Mouse (Mus musculus): ENCODE measurements around the gene Slfn3. TPM values are rescaled to one million over a fixed set of nuclear protein-coding genes. Genes with fewer than 3 reads are reported as not detected.
"Not testable (repeated sequence)": the region's sequence is repeated elsewhere in the genome, so short reads cannot be mapped to it uniquely, and the experiment has no call there.

Slfn3 gene
- 0.16 and 0.22 TPM in 2 replicates for polyA plus RNA-seq (2016; fragmentation: Nextera tagmentation; extraction: Ambion mirVana)

- no peak within 1 kb of the TSS for H3K4me3 ChIP-seq
- H3K4me1 ChIP-seq = no peaks in the 10 kb centered on the region
- no peaks in the 10 kb centered on the region for H3K27me3 ChIP-seq (replicated peaks)
- no peak within 1 kb of the TSS for H3K9ac ChIP-seq
- H3K9me3 ChIP-seq = no peaks in the 10 kb centered on the region
- H3K4me2 ChIP-seq (replicated peaks) = no peak within 1 kb of the TSS
- WGBS = 86% methylated on average over 12 of the region's 12 CpGs
- H3K36me3 ChIP-seq = no peaks in the 10 kb centered on the region
- no peak for ATAC-seq (ENCODE audit: low FRiP score, low read depth)
- no peak within 1 kb of the TSS for H3K27ac ChIP-seq
Observed at GRCm38 (mm10) chr11:83191134-83191893, at the start of gene Slfn3. Slfn3 (plus strand) TSS chr11:83191330.

GRCm38 (mm10) chr11:83148939-83149338 is 42.2 kb upstream of the Slfn3 start:
- no CpG with 5 or more reads among the region's 1 CpGs for WGBS
- H3K9ac ChIP-seq; ATAC-seq (ENCODE audit: low FRiP score, low read depth); H3K27me3 ChIP-seq (replicated peaks); H3K4me3 ChIP-seq; H3K9me3 ChIP-seq; H3K36me3 ChIP-seq; H3K27ac ChIP-seq; H3K4me2 ChIP-seq (replicated peaks); H3K4me1 ChIP-seq: not testable (repeated sequence)

GRCm38 (mm10) chr11:83174948-83175539 is 16.1 kb upstream of the Slfn3 start, which contains the start of gene Slfn4:
Slfn4 (plus strand) TSS chr11:83175186.
- Histone ChIP-seq H3K9me3 (no peaks in the 10 kb centered on the region), H3K9ac (no peak within 1 kb of the TSS), H3K4me3 (no peak within 1 kb of the TSS), H3K27ac (no peak within 1 kb of the TSS), H3K4me2 (replicated peaks) (no peak within 1 kb of the TSS), H3K4me1 (no peaks in the 10 kb centered on the region), H3K36me3 (no peaks in the 10 kb centered on the region), H3K27me3 (replicated peaks) (no peaks in the 10 kb centered on the region)
- no peak for ATAC-seq (ENCODE audit: low FRiP score, low read depth)
- WGBS = 90% methylated on average over 12 of the region's 12 CpGs

GRCm38 (mm10) chr11:83192001-83192400 is 871 bp downstream of the Slfn3 start:
- no peak overlapping the region for H3K4me2 ChIP-seq (replicated peaks)
- no peaks in the 10 kb centered on the region for H3K36me3 ChIP-seq
- no peaks in the 10 kb centered on the region for H3K4me1 ChIP-seq
- no peak for ATAC-seq (ENCODE audit: low FRiP score, low read depth)
- WGBS = 71% methylated on average over 3 of the region's 3 CpGs
- H3K9me3 ChIP-seq = no peaks in the 10 kb centered on the region
- H3K4me3 ChIP-seq = no peak overlapping the region
- H3K9ac ChIP-seq = no peak overlapping the region
- no peaks in the 10 kb centered on the region for H3K27me3 ChIP-seq (replicated peaks)
- no peak overlapping the region for H3K27ac ChIP-seq

GRCm38 (mm10) chr11:83205002-83205401 is 13.9 kb downstream of the Slfn3 start:
- Histone ChIP-seq H3K4me2 (replicated peaks) (no peak overlapping the region), H3K36me3 (no peaks in the 10 kb centered on the region), H3K27ac (no peak overlapping the region), H3K9ac (no peak overlapping the region), H3K27me3 (replicated peaks) (no peaks in the 10 kb centered on the region), H3K4me1 (no peaks in the 10 kb centered on the region), H3K9me3 (no peaks in the 10 kb centered on the region), H3K4me3 (no peak overlapping the region)
- no peak for ATAC-seq (ENCODE audit: low FRiP score, low read depth)

GRCm38 (mm10) chr11:83216119-83216518 is 25.0 kb downstream of the Slfn3 start:
- 81% methylated on average over 1 of the region's 1 CpGs for WGBS
- no peak for ATAC-seq (ENCODE audit: low FRiP score, low read depth)

GRCm38 (mm10) chr11:83221328-83221877 is 30.3 kb downstream of the Slfn3 start:
- Histone ChIP-seq H3K9ac (no peak overlapping the region), H3K4me1 (no peaks in the 10 kb centered on the region), H3K27me3 (replicated peaks) (no peaks in the 10 kb centered on the region), H3K27ac (no peak overlapping the region), H3K4me3 (no peak overlapping the region), H3K36me3 (no peaks in the 10 kb centered on the region), H3K9me3 (no peaks in the 10 kb centered on the region), H3K4me2 (replicated peaks) (no peak overlapping the region)
- no peak for ATAC-seq (ENCODE audit: low FRiP score, low read depth)
- 85% methylated on average over 1 of the region's 1 CpGs for WGBS

More at GRCm38 (mm10) chr11:83216119-83216518, 25.0 kb downstream of the Slfn3 start:
- no peak overlapping the region for H3K27ac ChIP-seq
- no peaks in the 10 kb centered on the region for H3K27me3 ChIP-seq (replicated peaks)
- H3K4me2 ChIP-seq (replicated peaks) = no peak overlapping the region
- no peaks in the 10 kb centered on the region for H3K4me1 ChIP-seq
- no peaks in the 10 kb centered on the region for H3K9me3 ChIP-seq
- no peak overlapping the region for H3K4me3 ChIP-seq
- H3K36me3 ChIP-seq = no peaks in the 10 kb centered on the region
- H3K9ac ChIP-seq = no peak overlapping the region

- Histone ChIP-seq H3K4me1 (no peaks in the 10 kb centered on the region), H3K4me2 (replicated peaks) (no peak overlapping the region), H3K27me3 (replicated peaks) (no peaks in the 10 kb centered on the region), H3K36me3 (no peaks in the 10 kb centered on the region), H3K9ac (no peak overlapping the region), H3K9me3 (no peaks in the 10 kb centered on the region), H3K27ac (no peak overlapping the region), H3K4me3 (no peak overlapping the region)
- no peak for ATAC-seq (ENCODE audit: low FRiP score, low read depth)
- 88% methylated on average over 7 of the region's 7 CpGs for WGBS
Observed at GRCm38 (mm10) chr11:83223367-83223766, 32.2 kb downstream of the Slfn3 start.

- not testable (repeated sequence) for H3K36me3 ChIP-seq; H3K4me2 ChIP-seq (replicated peaks); ATAC-seq (ENCODE audit: low FRiP score, low read depth); H3K27ac ChIP-seq; H3K9me3 ChIP-seq; H3K4me1 ChIP-seq; H3K27me3 ChIP-seq (replicated peaks); H3K4me3 ChIP-seq; H3K9ac ChIP-seq
- 89% methylated on average over 5 of the region's 5 CpGs for WGBS
Observed at GRCm38 (mm10) chr11:83223793-83224192, 32.7 kb downstream of the Slfn3 start.

GRCm38 (mm10) chr11:83224217-83224616 is 33.1 kb downstream of the Slfn3 start:
- Histone ChIP-seq H3K4me3 (no peak overlapping the region), H3K9me3 (no peaks in the 10 kb centered on the region), H3K4me2 (replicated peaks) (no peak overlapping the region), H3K27ac (no peak overlapping the region), H3K27me3 (replicated peaks) (no peaks in the 10 kb centered on the region), H3K4me1 (no peaks in the 10 kb centered on the region), H3K36me3 (no peaks in the 10 kb centered on the region), H3K9ac (no peak overlapping the region)
- WGBS = 90% methylated on average over 9 of the region's 9 CpGs
- ATAC-seq (ENCODE audit: low FRiP score, low read depth) = no peak

GRCm38 (mm10) chr11:83224750-83225149 is 33.6 kb downstream of the Slfn3 start:
- H3K27me3 ChIP-seq (replicated peaks) = no peaks in the 10 kb centered on the region
- H3K36me3 ChIP-seq = no peaks in the 10 kb centered on the region
- H3K4me1 ChIP-seq = no peaks in the 10 kb centered on the region
- 75% methylated on average over 3 of the region's 3 CpGs for WGBS
- H3K4me3 ChIP-seq = no peak overlapping the region
- no peak overlapping the region for H3K9ac ChIP-seq
- no peak for ATAC-seq (ENCODE audit: low FRiP score, low read depth)
- H3K27ac ChIP-seq = no peak overlapping the region
- H3K9me3 ChIP-seq = no peaks in the 10 kb centered on the region
- H3K4me2 ChIP-seq (replicated peaks) = no peak overlapping the region

- Histone ChIP-seq H3K4me3 (no peak overlapping the region), H3K36me3 (no peaks in the 10 kb centered on the region), H3K27me3 (replicated peaks) (no peaks in the 10 kb centered on the region), H3K4me2 (replicated peaks) (no peak overlapping the region), H3K9me3 (no peaks in the 10 kb centered on the region), H3K27ac (no peak overlapping the region), H3K4me1 (no peaks in the 10 kb centered on the region), H3K9ac (no peak overlapping the region)
- WGBS = 89% methylated on average over 9 of the region's 9 CpGs
- ATAC-seq (ENCODE audit: low FRiP score, low read depth) = no peak
Observed at GRCm38 (mm10) chr11:83225371-83225960, 34.3 kb downstream of the Slfn3 start.

All from neural tube, embryonic 12.5 days (tissue).